Mouse (Mus musculus) lung, postnatal 36 days (tissue): ENCODE results near the gene Sgms1.

Experiments
- DNase-seq: peaks from one replicate; pipeline ENCODE4 v3.0.0; 2022; ENCODE audit warnings: mixed read lengths

The Sgms1 gene

DNA sequence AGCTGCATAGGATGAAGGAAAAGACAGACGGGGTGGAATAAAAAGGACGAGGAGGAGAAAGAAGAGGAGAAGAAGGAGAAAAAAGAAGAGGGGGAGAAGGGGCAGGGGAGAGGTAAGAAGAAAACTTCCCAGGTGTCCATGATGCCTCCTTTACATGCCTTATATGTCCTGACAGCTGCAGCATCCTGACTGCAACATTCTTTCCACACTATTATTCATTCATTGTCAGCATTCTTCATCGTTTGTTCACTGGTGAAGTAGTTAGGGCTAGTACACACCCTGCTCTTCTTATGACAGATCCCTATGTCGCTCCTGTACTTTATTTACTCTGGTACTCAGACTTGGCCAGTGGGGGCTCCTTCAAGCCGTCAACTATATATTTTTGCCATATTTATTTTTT is 98.4 kb downstream of the Sgms1 start:
- DNase-seq, result no peak

DNA sequence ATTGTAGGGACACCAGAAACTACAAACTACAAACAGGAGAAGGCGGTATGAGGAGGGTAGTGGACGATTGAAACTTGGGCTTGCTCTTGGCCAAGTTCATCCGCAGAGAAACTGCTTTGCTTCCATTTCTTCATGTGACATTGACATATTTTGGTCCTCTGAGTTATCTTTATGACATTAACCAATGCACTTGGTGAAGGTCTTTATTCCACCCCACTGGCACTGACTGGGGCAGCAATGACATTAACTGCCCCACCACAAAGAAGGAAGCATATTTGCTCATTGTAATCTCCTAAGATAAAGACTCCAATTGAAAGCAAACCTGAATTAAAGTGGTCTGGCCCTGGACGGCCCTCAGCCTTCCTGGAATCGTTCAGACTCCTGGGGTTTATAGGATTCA is 100.6 kb downstream of the Sgms1 start:
- DNase-seq, result no peak

DNA sequence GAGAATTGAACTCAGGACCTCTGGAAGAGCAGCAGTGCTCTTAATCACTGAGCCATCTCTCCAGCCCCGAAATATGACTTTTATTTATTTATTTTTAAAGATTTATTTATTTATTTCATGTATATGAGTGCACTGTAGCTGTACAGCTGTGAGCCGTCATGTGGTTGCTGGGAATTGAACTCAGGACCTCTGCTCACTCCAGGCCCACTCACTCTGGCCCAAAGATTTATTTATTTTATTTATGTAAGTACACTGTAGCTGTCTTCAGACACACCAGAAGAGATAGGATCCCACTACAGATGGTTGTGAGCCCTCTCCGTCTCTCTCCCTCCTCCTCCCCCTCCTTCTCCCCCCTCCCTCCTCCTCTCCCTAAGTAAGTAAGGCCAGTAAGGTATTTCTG is 101.7 kb downstream of the Sgms1 start:
- no peak for DNase-seq

- no peak for DNase-seq
Measured at GRCm38 (mm10) chr19:32285455-32285831, 104.1 kb downstream of the Sgms1 start.

DNA sequence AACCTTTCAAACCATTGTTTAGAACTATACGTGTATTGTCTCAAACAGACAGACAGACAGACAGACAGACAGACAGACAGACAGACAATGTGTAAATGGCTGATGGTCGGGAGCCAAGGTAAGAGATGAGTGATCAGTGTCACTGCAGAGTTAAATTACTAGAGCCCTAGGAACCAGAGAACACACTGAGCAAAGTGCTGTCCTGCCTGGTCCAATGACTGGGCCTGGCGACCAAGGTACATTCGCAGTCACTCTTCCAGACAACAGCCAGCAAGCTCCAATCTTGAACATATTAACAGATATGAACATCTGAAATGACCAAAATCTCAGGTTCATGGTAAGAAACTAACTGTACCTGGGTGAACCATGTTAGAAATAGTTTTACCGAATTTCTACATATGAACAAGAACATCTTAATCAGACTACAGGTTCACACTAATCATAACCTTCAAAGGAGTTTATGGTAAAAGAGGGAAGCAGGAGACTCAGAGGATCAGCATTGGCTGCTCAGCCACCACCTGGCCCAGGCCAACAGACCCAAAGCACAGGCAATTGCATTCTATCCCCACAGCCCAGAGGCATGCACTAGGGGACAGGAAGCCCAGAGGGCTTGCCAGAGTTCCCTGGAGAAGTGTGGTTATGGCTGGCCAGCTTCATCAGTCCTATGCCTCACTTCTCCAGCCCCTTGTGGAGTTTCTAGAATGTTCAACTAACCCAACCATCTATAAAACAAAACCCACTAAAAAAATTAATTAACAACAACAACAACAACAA is 104.6 kb downstream of the Sgms1 start:
- DNase-seq, result no peak

- DNase-seq, result no peak
Measured at GRCm38 (mm10) chr19:32281917-32282316, 107.6 kb downstream of the Sgms1 start.

DNA sequence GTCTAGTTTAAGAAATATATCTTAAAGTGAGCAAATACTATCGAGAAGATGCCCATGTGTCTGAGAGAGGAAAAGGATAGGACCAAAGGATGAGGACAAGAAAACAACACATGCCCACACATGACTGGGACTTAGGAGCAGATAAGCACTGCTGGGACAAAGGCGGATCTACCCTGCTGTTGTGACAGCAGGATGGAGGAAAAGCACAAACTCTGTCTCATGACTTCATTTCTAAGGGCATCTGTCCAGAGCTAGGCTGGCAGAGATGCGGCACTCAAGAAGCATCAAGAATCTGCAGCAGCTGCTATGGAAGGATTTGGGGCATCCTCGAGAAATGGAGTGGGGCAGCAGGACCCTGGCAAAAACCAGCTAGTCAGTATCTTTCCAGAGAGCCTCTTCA is 109.1 kb downstream of the Sgms1 start:
- peak; percentile 56 for DNase-seq

DNA sequence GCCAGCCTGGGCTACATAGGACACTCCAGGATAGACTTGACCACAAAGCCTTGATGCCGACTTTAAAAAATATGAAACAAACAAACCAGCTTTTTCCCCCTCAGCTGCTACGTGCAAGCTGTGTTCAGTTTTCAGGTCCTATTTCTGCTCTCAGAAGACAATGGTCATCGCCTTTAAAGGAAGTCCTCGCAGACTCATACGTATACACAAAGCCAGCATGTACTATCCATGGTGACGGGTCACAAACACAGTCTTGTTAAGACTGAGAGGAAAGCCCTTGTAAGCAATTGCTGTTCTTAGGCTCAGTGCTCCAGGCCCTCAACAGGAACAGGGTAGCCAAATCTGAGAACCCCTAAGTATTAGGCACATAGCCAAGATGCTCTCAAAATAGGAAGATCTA is 110.1 kb downstream of the Sgms1 start:
- DNase-seq, result peak; percentile 49

- no peak for DNase-seq
Measured at GRCm38 (mm10) chr19:32277869-32278268, 111.6 kb downstream of the Sgms1 start.

GRCm38 (mm10) chr19:32277287-32277686 is 112.2 kb downstream of the Sgms1 start:
- no peak for DNase-seq

GRCm38 (mm10) chr19:32276817-32277216 is 112.7 kb downstream of the Sgms1 start:
- DNase-seq, result peak; percentile 61

DNA sequence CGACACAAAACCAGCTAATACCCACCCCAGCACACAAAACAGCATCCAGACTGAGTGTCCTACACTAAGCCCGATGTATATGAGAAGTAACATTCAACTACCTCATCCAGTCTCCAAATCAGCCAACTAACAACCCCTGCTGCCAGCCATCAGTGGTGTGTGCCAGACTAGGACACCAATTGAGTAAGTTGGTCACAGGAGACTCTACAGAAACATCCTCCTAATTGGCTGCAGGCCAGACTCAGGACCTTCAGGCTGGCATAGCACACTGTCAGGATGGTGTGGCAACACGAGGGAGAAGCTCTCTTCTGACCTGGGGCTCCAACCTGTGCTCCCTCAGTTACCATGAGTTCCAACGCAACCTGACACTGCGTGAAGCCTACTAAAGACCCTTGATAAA is 113.3 kb downstream of the Sgms1 start:
- peak; percentile 35 for DNase-seq

DNA sequence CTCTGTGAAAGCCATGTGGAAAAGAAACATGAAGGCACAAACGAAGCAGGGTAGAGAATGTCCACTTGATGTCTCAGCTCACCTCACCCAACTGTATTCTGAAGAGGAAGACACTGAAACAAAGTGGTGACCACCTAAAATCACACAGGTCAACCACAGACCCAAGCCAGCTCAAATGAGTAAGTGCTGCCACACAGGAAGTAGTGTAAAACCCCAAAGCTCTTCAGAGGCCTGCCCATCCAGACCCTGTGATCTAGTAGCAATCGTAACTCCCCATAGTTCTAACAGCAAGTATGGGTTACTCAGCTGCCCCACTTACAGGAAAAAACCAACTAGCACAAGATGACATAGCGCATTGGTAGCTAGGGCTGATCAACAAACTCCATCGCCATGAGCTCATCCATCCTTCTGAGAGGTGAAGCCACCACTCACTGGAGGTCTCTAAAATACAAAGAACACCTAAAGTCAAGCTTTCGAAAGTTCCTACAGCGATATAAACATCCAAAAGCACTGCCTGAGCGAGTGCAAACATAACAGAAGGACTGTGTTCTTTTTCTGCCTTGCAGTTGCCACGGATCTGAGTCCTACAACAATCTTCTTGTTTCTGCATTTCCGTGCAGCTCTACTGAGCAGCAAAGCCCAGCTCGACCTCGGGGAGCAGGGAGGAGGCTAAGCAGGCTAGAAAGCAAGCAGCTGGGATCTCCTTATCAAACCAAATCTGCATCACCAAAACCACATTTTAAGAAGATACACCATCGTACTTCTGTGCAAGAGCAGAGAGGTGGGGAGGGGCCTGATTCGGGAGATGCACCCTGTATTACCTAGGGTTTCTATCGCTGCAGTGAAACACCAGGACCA is 114.2 kb downstream of the Sgms1 start:
- no peak for DNase-seq

DNA sequence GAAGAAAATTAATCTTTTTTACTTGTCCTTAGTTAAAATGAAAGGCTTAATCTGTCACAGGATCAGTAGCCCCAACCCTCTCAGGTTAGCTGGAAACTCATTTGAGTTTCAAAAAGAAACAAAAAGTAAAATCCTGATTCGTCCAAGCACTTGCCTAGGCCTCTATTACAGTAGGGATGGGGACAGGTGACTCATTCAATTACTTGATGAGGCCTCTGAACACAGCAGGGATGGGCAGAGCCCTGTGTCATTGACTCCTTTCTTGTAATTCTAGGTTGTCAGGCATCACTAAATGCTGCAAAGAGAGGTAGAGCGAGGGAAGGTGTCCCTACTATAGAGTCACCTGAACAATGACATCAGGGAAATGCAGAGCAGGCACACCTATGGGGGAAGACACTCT is 115.4 kb downstream of the Sgms1 start:
- DNase-seq, result no peak

DNA sequence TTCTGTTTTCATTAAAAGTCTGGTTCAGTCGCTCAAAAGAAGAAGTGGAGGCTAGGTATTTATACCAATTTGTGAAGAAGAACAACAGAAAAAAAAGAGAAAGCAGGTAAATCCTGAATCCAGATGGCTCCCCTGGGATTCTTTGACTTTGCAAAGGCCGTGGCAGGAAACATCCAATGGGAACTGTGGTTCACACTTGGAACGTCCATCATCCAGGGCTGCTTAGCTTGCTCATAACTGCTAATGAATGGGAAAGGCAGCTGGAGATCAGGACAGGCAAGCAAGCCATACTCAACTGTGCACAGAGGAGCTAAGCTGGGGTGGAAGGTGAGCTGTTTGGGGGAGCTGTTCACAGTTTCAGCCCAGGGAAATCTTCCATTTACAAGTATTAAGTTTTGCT is 115.8 kb downstream of the Sgms1 start:
- no peak for DNase-seq

- peak; percentile 43 for DNase-seq
Measured at GRCm38 (mm10) chr19:32272475-32273260, 116.8 kb downstream of the Sgms1 start.

GRCm38 (mm10) chr19:32271455-32272200 is 117.9 kb downstream of the Sgms1 start:
- peak; percentile 37 for DNase-seq

DNA sequence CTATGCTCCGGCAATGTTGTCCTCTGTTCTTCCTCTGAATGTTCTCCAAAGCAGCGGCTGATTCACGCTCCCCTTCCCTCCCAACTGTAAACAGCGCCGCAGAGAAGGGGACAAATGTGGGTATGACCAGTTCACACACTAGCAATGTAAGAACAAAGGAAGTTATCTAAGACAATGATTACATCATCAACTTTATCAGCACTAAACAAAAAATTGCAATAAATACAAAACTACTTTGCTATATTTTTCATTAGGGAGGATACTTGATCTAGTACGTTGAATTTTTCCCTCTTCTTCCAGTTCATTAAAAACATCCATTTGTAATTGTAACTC is 119.7 kb downstream of the Sgms1 start:
- DNase-seq, result peak; percentile 45

GRCm38 (mm10) chr19:32269141-32269843 is 120.2 kb downstream of the Sgms1 start:
- DNase-seq, result no peak

- no peak for DNase-seq
Measured at GRCm38 (mm10) chr19:32268562-32268961, 121.0 kb downstream of the Sgms1 start.

- peak; percentile 73 for DNase-seq
Measured at GRCm38 (mm10) chr19:32266385-32267252, 122.9 kb downstream of the Sgms1 start.
